Comparison of ENCODE assay signal across 8 mouse cellular contexts in genomic region chr10:67126061-67126858, GRCm38 (mm10). TPM values are rescaled to one million over a fixed set of nuclear protein-coding genes. Genes with fewer than 3 reads are reported as not detected.
DNase-seq lines count a peak whose midpoint lies in the region; ATAC-seq and TF ChIP-seq lines count a peak whose summit lies in the region.

No protein-coding gene starts in this region.

- no peak for TF ChIP-seq POLR2A in thymus, adult 2 months (IDR thresholded peaks at IDR 0.05; ENCODE audit: control insufficient read depth, extremely low read depth, insufficient read depth, low read length, poor library complexity)

- no peak for TF ChIP-seq CTCF in thymus, adult 2 months (IDR thresholded peaks at IDR 0.05; ENCODE audit: borderline replicate concordance, control insufficient read depth, extremely low read depth, insufficient read depth, low read length, poor library complexity)

- H3K9ac ChIP-seq in embryonic facial prominence, embryonic 13.5 days, result peak overlapping the region; percentile 87
- H3K9ac ChIP-seq in limb, embryonic 13.5 days, result peak overlapping the region; percentile 85
- peak overlapping the region; percentile 74 for H3K9ac ChIP-seq in midbrain, embryonic 15.5 days

- H3K9me3 ChIP-seq in embryonic facial prominence, embryonic 13.5 days, result no peaks in the 10 kb centered on the region
- no peaks in the 10 kb centered on the region for H3K9me3 ChIP-seq in limb, embryonic 13.5 days
- H3K9me3 ChIP-seq in midbrain, embryonic 15.5 days, result no peaks in the 10 kb centered on the region

- ATAC-seq in embryonic facial prominence, embryonic 13.5 days (ENCODE audit: insufficient number of reproducible peaks, insufficient read depth, low FRiP score, low TSS enrichment, low read depth), result peak; percentile 50; the same call in 1 of the 2 replicates
- peak; percentile 85 for ATAC-seq in limb, embryonic 13.5 days (ENCODE audit: low FRiP score, low read depth)
- ATAC-seq in midbrain, embryonic 15.5 days (replicated peaks), result peak; percentile 75

- no peaks in the 10 kb centered on the region for H3K36me3 ChIP-seq in thymus, adult 2 months (ENCODE audit: control insufficient read depth, insufficient read depth, low read length)
- no peaks in the 10 kb centered on the region for H3K36me3 ChIP-seq in embryonic facial prominence, embryonic 13.5 days
- no peaks in the 10 kb centered on the region for H3K36me3 ChIP-seq in limb, embryonic 13.5 days
- H3K36me3 ChIP-seq in midbrain, embryonic 15.5 days (replicated peaks), result no peaks in the 10 kb centered on the region

- H3K4me1 ChIP-seq in thymus, adult 2 months (replicated peaks; ENCODE audit: control insufficient read depth, insufficient read depth, low read length), result 0 out of 2 replicates have a peak, but pooled peaks cover 2% of the 10 kb centered on the region
- peaks cover 23% of the 10 kb centered on the region for H3K4me1 ChIP-seq in embryonic facial prominence, embryonic 13.5 days
- H3K4me1 ChIP-seq in limb, embryonic 13.5 days, result peaks cover 20% of the 10 kb centered on the region
- H3K4me1 ChIP-seq in midbrain, embryonic 15.5 days, result peaks cover 26% of the 10 kb centered on the region

- H3K4me3 ChIP-seq in thymus, adult 2 months (ENCODE audit: control insufficient read depth, insufficient read depth, low read length), result peak overlapping the region; percentile 46
- peak overlapping the region; percentile 88 for H3K4me3 ChIP-seq in embryonic facial prominence, embryonic 13.5 days
- H3K4me3 ChIP-seq in limb, embryonic 13.5 days, result peak overlapping the region; percentile 82
- peak overlapping the region; percentile 57 for H3K4me3 ChIP-seq in midbrain, embryonic 15.5 days

- no peak overlapping the region for H3K27ac ChIP-seq in thymus, adult 2 months (ENCODE audit: control insufficient read depth, insufficient read depth, low read length)
- H3K27ac ChIP-seq in embryonic facial prominence, embryonic 13.5 days, result peak overlapping the region; percentile 86
- peak overlapping the region; percentile 88 for H3K27ac ChIP-seq in limb, embryonic 13.5 days
- H3K27ac ChIP-seq in midbrain, embryonic 15.5 days, result peak overlapping the region; percentile 86

- no peak for DNase-seq in thymus, adult 2 months
- no peak for DNase-seq in thymus, adult 18-20 months
- DNase-seq in heart, adult 8-10 months (ENCODE audit: low spot score), result peak; percentile 73
- peak; percentile 64 for DNase-seq in kidney, adult 18-20 months
- no peak for DNase-seq in cerebellum, adult 11-12 months

- 9% methylated on average over 50 of the region's 50 CpGs for WGBS in thymus, adult 2 months
- WGBS in embryonic facial prominence, embryonic 13.5 days, result 1% methylated on average over 50 of the region's 50 CpGs
- WGBS in limb, embryonic 13.5 days, result 1% methylated on average over 50 of the region's 50 CpGs
- WGBS in midbrain, embryonic 15.5 days, result under 1% methylated on average over 50 of the region's 50 CpGs

- H3K4me2 ChIP-seq in embryonic facial prominence, embryonic 13.5 days, result peak overlapping the region; percentile 95
- peak overlapping the region; percentile 94 for H3K4me2 ChIP-seq in limb, embryonic 13.5 days (replicated peaks)
- peak overlapping the region; percentile 88 for H3K4me2 ChIP-seq in midbrain, embryonic 15.5 days

- peaks cover 11% of the 10 kb centered on the region for H3K27me3 ChIP-seq in thymus, adult 2 months (ENCODE audit: control insufficient read depth, insufficient read depth, low read length)
- H3K27me3 ChIP-seq in embryonic facial prominence, embryonic 13.5 days, result no peaks in the 10 kb centered on the region
- H3K27me3 ChIP-seq in limb, embryonic 13.5 days, result 0 out of 2 replicates have a peak, but pooled peaks cover 4% of the 10 kb centered on the region
- no peaks in the 10 kb centered on the region for H3K27me3 ChIP-seq in midbrain, embryonic 15.5 days (replicated peaks)

RNA-seq across cellular contexts. Expression of gene Reep3, which starts 29.5 kb away (rescaled TPM):
- polyA plus RNA-seq in thymus, adult 2 months (2012; rRNA removed), result 12.9 and 13.2 TPM in 2 replicates
- polyA plus RNA-seq in embryonic facial prominence, embryonic 13.5 days (2015; fragmentation: Nextera tagmentation; extraction: Ambion mirVana), result 46.3 and 51.3 TPM in 2 replicates
- total RNA-seq in heart, adult 8-10 months (2022), result 10 to 100 TPM; 16.3 to 19.9 (median 17.9) TPM
- 48.6 and 50.3 TPM in 2 replicates for polyA plus RNA-seq in limb, embryonic 13.5 days (2015; fragmentation: Nextera tagmentation; extraction: Ambion mirVana)
- 28.3 and 29.2 TPM in 2 replicates for polyA plus RNA-seq in midbrain, embryonic 15.5 days (2015; fragmentation: Nextera tagmentation; extraction: Ambion mirVana)

RNA-seq across cellular contexts. Expression of gene Jmjd1c, which starts 30.3 kb away (rescaled TPM):
- polyA plus RNA-seq in thymus, adult 2 months (2012; rRNA removed), result 31.5 and 38.4 TPM in 2 replicates
- 50.7 and 53.0 TPM in 2 replicates for polyA plus RNA-seq in embryonic facial prominence, embryonic 13.5 days (2015; fragmentation: Nextera tagmentation; extraction: Ambion mirVana)
- 10 to 100 TPM; 35.9 to 38.7 (median 37.9) TPM for total RNA-seq in heart, adult 8-10 months (2022)
- polyA plus RNA-seq in limb, embryonic 13.5 days (2015; fragmentation: Nextera tagmentation; extraction: Ambion mirVana), result 47.3 and 52.4 TPM in 2 replicates
- polyA plus RNA-seq in midbrain, embryonic 15.5 days (2015; fragmentation: Nextera tagmentation; extraction: Ambion mirVana), result 52.0 and 53.8 TPM in 2 replicates

Comparison
In these comparisons a context has a peak if more than half of its experiments do, and no peak if none do; other contexts are left out.
1. DNase-seq: peak in heart, adult 8-10 months (single experiment) and kidney, adult 18-20 months (single experiment); none in thymus, adult 2 months (single experiment), thymus, adult 18-20 months (0 of 2) and cerebellum, adult 11-12 months (single experiment).
2. Peak in every context shown above with its lines, with median percentiles within 50 percentile points of each other: H3K4me3 ChIP-seq, ATAC-seq, H3K4me2 ChIP-seq and H3K9ac ChIP-seq.